Mouse (Mus musculus) spleen, adult 2 months (tissue): ENCODE results near the gene Apon.

Source experiments
- CTCF ChIP-seq: fragments of 200-500 bp; IDR thresholded peaks from 2 replicates; pipeline ENCODE4 v1.5.1; 2011; ENCODE audit warnings: mild to moderate bottlenecking, inconsistent platforms; ENCODE audit not compliant: insufficient read depth, insufficient read length, insufficient replicate concordance; ENCODE audit errors: extremely low read depth
- POLR2A ChIP-seq: fragments of 200-500 bp; IDR thresholded peaks from 2 replicates; pipeline ENCODE4 v1.6.1; 2011; ENCODE audit warnings: low read depth, low read length, inconsistent platforms

DNA sequence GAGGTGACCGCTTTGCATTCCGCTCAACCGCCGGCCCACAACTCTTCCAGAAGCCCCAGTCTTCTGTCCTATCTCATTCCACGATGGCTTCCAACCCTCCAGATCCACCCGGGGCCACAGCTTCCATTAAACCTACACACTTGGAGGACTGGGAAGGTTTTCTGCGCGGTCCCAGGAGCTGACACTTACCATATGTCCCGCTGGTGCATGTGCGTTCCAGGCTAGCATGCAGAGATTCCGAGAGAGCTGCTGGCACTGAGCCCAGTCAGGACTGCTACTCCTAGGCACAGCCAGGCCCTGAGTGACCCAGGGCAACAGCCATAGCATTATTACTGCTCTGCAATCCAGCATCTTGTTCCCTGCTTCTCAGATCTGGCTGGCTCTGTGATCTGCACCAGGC lies 43.7 kb downstream of the Apon start:
- TF ChIP-seq CTCF (no peak), POLR2A (no peak)
